Mouse (Mus musculus): ENCODE data around the gene Cd2ap. TPM values are rescaled to one million over a fixed set of nuclear protein-coding genes. Genes with fewer than 3 reads are reported as not detected.
"Not testable (repeated sequence)": the region's sequence is repeated elsewhere in the genome, so short reads cannot be mapped to it uniquely, and the experiment has no call there.

Gene Cd2ap
- polyA plus RNA-seq, 1 experiment from 2014 or later, result 40.4 TPM

- Histone ChIP-seq H3K36me3 (ENCODE audit: control insufficient read depth, insufficient read depth, low read length) (no peaks in the 10 kb centered on the region), H3K27me3 (replicated peaks; ENCODE audit: control insufficient read depth, insufficient read depth, low read length) (no peaks in the 10 kb centered on the region), H3K4me3 (ENCODE audit: low read depth, low read length) (no peak overlapping the region), H3K4me2 (ENCODE audit: low read length) (no peak overlapping the region), H3K27ac (ENCODE audit: low read depth) (no peak overlapping the region), H3K9me3 (ENCODE audit: control insufficient read depth, low read length) (no peaks in the 10 kb centered on the region), H3K4me1 (replicated peaks; ENCODE audit: control insufficient read depth, insufficient read depth, low read length) (no peaks in the 10 kb centered on the region; the same call in 1 of the 2 replicates), H3K9ac (ENCODE audit: low read length) (no peak overlapping the region)
- no peak for DNase-seq (ENCODE audit: low spot score)
- 82% methylated on average over 3 of the region's 3 CpGs for WGBS
- no peak for ATAC-seq (replicated peaks; ENCODE audit: low FRiP score, low TSS enrichment, low read depth)
Measured at GRCm38 (mm10) chr17:42908136-42908535, 31.7 kb upstream of the Cd2ap start.

GRCm38 (mm10) chr17:42906456-42906855 is 30.0 kb upstream of the Cd2ap start:
- ATAC-seq (replicated peaks; ENCODE audit: low FRiP score, low TSS enrichment, low read depth); H3K9ac ChIP-seq (ENCODE audit: low read length): not testable (repeated sequence)
- WGBS, result 92% methylated on average over 1 of the region's 1 CpGs

GRCm38 (mm10) chr17:42905919-42906318 is 29.5 kb upstream of the Cd2ap start:
- no peaks in the 10 kb centered on the region for H3K27me3 ChIP-seq (replicated peaks; ENCODE audit: control insufficient read depth, insufficient read depth, low read length)
- ATAC-seq (replicated peaks; ENCODE audit: low FRiP score, low TSS enrichment, low read depth), result no peak
- no peak overlapping the region for H3K4me2 ChIP-seq (ENCODE audit: low read length)

More at GRCm38 (mm10) chr17:42906456-42906855, 30.0 kb upstream of the Cd2ap start:
- not testable (repeated sequence) for H3K4me1 ChIP-seq (replicated peaks; ENCODE audit: control insufficient read depth, insufficient read depth, low read length); H3K4me2 ChIP-seq (ENCODE audit: low read length); DNase-seq (ENCODE audit: low spot score); H3K27me3 ChIP-seq (replicated peaks; ENCODE audit: control insufficient read depth, insufficient read depth, low read length); H3K9me3 ChIP-seq (ENCODE audit: control insufficient read depth, low read length); H3K4me3 ChIP-seq (ENCODE audit: low read depth, low read length); H3K27ac ChIP-seq (ENCODE audit: low read depth); H3K36me3 ChIP-seq (ENCODE audit: control insufficient read depth, insufficient read depth, low read length)

GRCm38 (mm10) chr17:42900795-42901194 is 24.3 kb upstream of the Cd2ap start:
- WGBS, result 65% methylated on average over 2 of the region's 2 CpGs
- Histone ChIP-seq H3K9ac (ENCODE audit: low read length) (no peak overlapping the region), H3K4me2 (ENCODE audit: low read length) (no peak overlapping the region), H3K27me3 (replicated peaks; ENCODE audit: control insufficient read depth, insufficient read depth, low read length) (no peaks in the 10 kb centered on the region), H3K36me3 (ENCODE audit: control insufficient read depth, insufficient read depth, low read length) (no peaks in the 10 kb centered on the region), H3K27ac (ENCODE audit: low read depth) (no peak overlapping the region), H3K9me3 (ENCODE audit: control insufficient read depth, low read length) (peaks cover 6% of the 10 kb centered on the region; the same call in 1 of the 2 replicates), H3K4me3 (ENCODE audit: low read depth, low read length) (no peak overlapping the region), H3K4me1 (replicated peaks; ENCODE audit: control insufficient read depth, insufficient read depth, low read length) (no peaks in the 10 kb centered on the region)
- DNase-seq (ENCODE audit: low spot score), result no peak
- ATAC-seq (replicated peaks; ENCODE audit: low FRiP score, low TSS enrichment, low read depth), result no peak

More at GRCm38 (mm10) chr17:42905919-42906318, 29.5 kb upstream of the Cd2ap start:
- Histone ChIP-seq H3K27ac (ENCODE audit: low read depth) (no peak overlapping the region), H3K36me3 (ENCODE audit: control insufficient read depth, insufficient read depth, low read length) (no peaks in the 10 kb centered on the region), H3K4me3 (ENCODE audit: low read depth, low read length) (no peak overlapping the region), H3K9me3 (ENCODE audit: control insufficient read depth, low read length) (no peaks in the 10 kb centered on the region), H3K9ac (ENCODE audit: low read length) (no peak overlapping the region), H3K4me1 (replicated peaks; ENCODE audit: control insufficient read depth, insufficient read depth, low read length) (no peaks in the 10 kb centered on the region; the same call in 1 of the 2 replicates)
- WGBS, result 93% methylated on average over 6 of the region's 6 CpGs
- no peak for DNase-seq (ENCODE audit: low spot score)

GRCm38 (mm10) chr17:42887282-42887707 is 10.8 kb upstream of the Cd2ap start:
- WGBS, result 83% methylated on average over 4 of the region's 4 CpGs
- no peak for ATAC-seq (replicated peaks; ENCODE audit: low FRiP score, low TSS enrichment, low read depth)

GRCm38 (mm10) chr17:42885091-42885501 is 8.6 kb upstream of the Cd2ap start:
- H3K4me2 ChIP-seq (ENCODE audit: low read length), result peak overlapping the region; percentile 25; the same call in 1 of the 2 replicates
- H3K27ac ChIP-seq (ENCODE audit: low read depth), result peak overlapping the region; percentile 47; the same call in 1 of the 2 replicates
- no peaks in the 10 kb centered on the region for H3K9me3 ChIP-seq (ENCODE audit: control insufficient read depth, low read length)
- H3K4me3 ChIP-seq (ENCODE audit: low read depth, low read length), result no peak overlapping the region
- H3K4me1 ChIP-seq (replicated peaks; ENCODE audit: control insufficient read depth, insufficient read depth, low read length), result no peaks in the 10 kb centered on the region; the same call in 1 of the 2 replicates
- no peaks in the 10 kb centered on the region for H3K27me3 ChIP-seq (replicated peaks; ENCODE audit: control insufficient read depth, insufficient read depth, low read length)
- peak; percentile 58 for DNase-seq (ENCODE audit: low spot score)
- 44% methylated on average over 7 of the region's 7 CpGs for WGBS
- no peaks in the 10 kb centered on the region for H3K36me3 ChIP-seq (ENCODE audit: control insufficient read depth, insufficient read depth, low read length)
- H3K9ac ChIP-seq (ENCODE audit: low read length), result no peak overlapping the region
- ATAC-seq (replicated peaks; ENCODE audit: low FRiP score, low TSS enrichment, low read depth), result peak; percentile 70

More at GRCm38 (mm10) chr17:42887282-42887707, 10.8 kb upstream of the Cd2ap start:
- Histone ChIP-seq H3K9me3 (ENCODE audit: control insufficient read depth, low read length) (no peaks in the 10 kb centered on the region), H3K27ac (ENCODE audit: low read depth) (no peak overlapping the region), H3K27me3 (replicated peaks; ENCODE audit: control insufficient read depth, insufficient read depth, low read length) (no peaks in the 10 kb centered on the region), H3K4me1 (replicated peaks; ENCODE audit: control insufficient read depth, insufficient read depth, low read length) (no peaks in the 10 kb centered on the region; the same call in 1 of the 2 replicates), H3K9ac (ENCODE audit: low read length) (no peak overlapping the region), H3K4me2 (ENCODE audit: low read length) (no peak overlapping the region), H3K36me3 (ENCODE audit: control insufficient read depth, insufficient read depth, low read length) (no peaks in the 10 kb centered on the region), H3K4me3 (ENCODE audit: low read depth, low read length) (no peak overlapping the region)
- DNase-seq (ENCODE audit: low spot score), result no peak

- Histone ChIP-seq H3K4me2 (ENCODE audit: low read length) (no peak overlapping the region), H3K36me3 (ENCODE audit: control insufficient read depth, insufficient read depth, low read length) (no peaks in the 10 kb centered on the region), H3K9ac (ENCODE audit: low read length) (no peak overlapping the region), H3K27ac (ENCODE audit: low read depth) (peak overlapping the region; percentile 47; the same call in 1 of the 2 replicates), H3K4me3 (ENCODE audit: low read depth, low read length) (no peak overlapping the region), H3K4me1 (replicated peaks; ENCODE audit: control insufficient read depth, insufficient read depth, low read length) (no peaks in the 10 kb centered on the region; the same call in 1 of the 2 replicates), H3K27me3 (replicated peaks; ENCODE audit: control insufficient read depth, insufficient read depth, low read length) (no peaks in the 10 kb centered on the region), H3K9me3 (ENCODE audit: control insufficient read depth, low read length) (no peaks in the 10 kb centered on the region)
- DNase-seq (ENCODE audit: low spot score) (no peak), ATAC-seq (replicated peaks; ENCODE audit: low FRiP score, low TSS enrichment, low read depth) (no peak)
- 60% methylated on average over 4 of the region's 4 CpGs for WGBS
Measured at GRCm38 (mm10) chr17:42884382-42884781, 7.9 kb upstream of the Cd2ap start.

GRCm38 (mm10) chr17:42883769-42884168 is 7.3 kb upstream of the Cd2ap start:
- Histone ChIP-seq H3K4me3 (ENCODE audit: low read depth, low read length) (no peak overlapping the region), H3K27me3 (replicated peaks; ENCODE audit: control insufficient read depth, insufficient read depth, low read length) (no peaks in the 10 kb centered on the region), H3K9ac (ENCODE audit: low read length) (no peak overlapping the region), H3K36me3 (ENCODE audit: control insufficient read depth, insufficient read depth, low read length) (no peaks in the 10 kb centered on the region), H3K27ac (ENCODE audit: low read depth) (no peak overlapping the region), H3K4me1 (replicated peaks; ENCODE audit: control insufficient read depth, insufficient read depth, low read length) (no peaks in the 10 kb centered on the region; the same call in 1 of the 2 replicates), H3K9me3 (ENCODE audit: control insufficient read depth, low read length) (no peaks in the 10 kb centered on the region), H3K4me2 (ENCODE audit: low read length) (no peak overlapping the region)
- 80% methylated on average over 8 of the region's 8 CpGs for WGBS
- DNase-seq (ENCODE audit: low spot score) (peak; percentile 57), ATAC-seq (replicated peaks; ENCODE audit: low FRiP score, low TSS enrichment, low read depth) (peak; percentile 54)

GRCm38 (mm10) chr17:42883315-42883714 is 6.8 kb upstream of the Cd2ap start:
- Histone ChIP-seq H3K27me3 (replicated peaks; ENCODE audit: control insufficient read depth, insufficient read depth, low read length) (no peaks in the 10 kb centered on the region), H3K27ac (ENCODE audit: low read depth) (peak overlapping the region; percentile 12; the same call in 1 of the 2 replicates), H3K9ac (ENCODE audit: low read length) (no peak overlapping the region), H3K4me3 (ENCODE audit: low read depth, low read length) (no peak overlapping the region), H3K36me3 (ENCODE audit: control insufficient read depth, insufficient read depth, low read length) (no peaks in the 10 kb centered on the region), H3K9me3 (ENCODE audit: control insufficient read depth, low read length) (no peaks in the 10 kb centered on the region), H3K4me1 (replicated peaks; ENCODE audit: control insufficient read depth, insufficient read depth, low read length) (no peaks in the 10 kb centered on the region; the same call in 1 of the 2 replicates), H3K4me2 (ENCODE audit: low read length) (no peak overlapping the region)
- DNase-seq (ENCODE audit: low spot score), result peak; percentile 53
- peak; percentile 60 for ATAC-seq (replicated peaks; ENCODE audit: low FRiP score, low TSS enrichment, low read depth)
- WGBS, result 51% methylated on average over 9 of the region's 9 CpGs

Data from intestine, embryonic 14.5 days (tissue).